Mouse (Mus musculus) G1E (cell line): ENCODE measurements around the gene Alpl.

Experiments
- CTCF ChIP-seq: IDR thresholded peaks from 2 replicates; pipeline ENCODE4 v1.5.1; 2012; ENCODE audit warnings: low read depth, low read length, inconsistent platforms, mixed read lengths
- GATA1 ChIP-seq: IDR thresholded peaks from 2 replicates; pipeline ENCODE4 v1.6.1; 2012; ENCODE audit warnings: borderline replicate concordance, low read length, inconsistent platforms, mixed read lengths
- GATA2 ChIP-seq: IDR thresholded peaks from 2 replicates; pipeline ENCODE4 v1.6.1; 2012; ENCODE audit warnings: low read depth, low read length, inconsistent platforms, borderline replicate concordance
- TAL1 ChIP-seq: conservative IDR thresholded peaks from 2 replicates; pipeline ENCODE4 v1.6.1; 2012; ENCODE audit warnings: low read depth, low read length, inconsistent platforms, mixed read lengths

- no peak for TF ChIP-seq TAL1
- no peak for TF ChIP-seq CTCF
- no peak for TF ChIP-seq GATA2
- no peak for TF ChIP-seq GATA1
These were observed 52.4 kb downstream of the Alpl start for GRCm38 (mm10) chr4:137743791-137744190.
